ENCODE assay signal across 8 mouse cellular contexts in genomic region chr13:3729926-3730698, GRCm38 (mm10).
A peak's percentile ranks its signal among the peaks of the same experiment; 100 is the strongest.
DNase-seq lines count a peak whose midpoint lies in the region; ATAC-seq lines count a peak whose summit lies in the region.

No protein-coding gene starts in this region.

- DNase-seq in adipocyte (ENCODE audit: low spot score), result peak; percentile 77
- peak; percentile 65 for DNase-seq in mesoderm, embryonic 11.5 days (ENCODE audit: low read depth, low spot score)
- no peak for DNase-seq in spleen, postnatal 36 days (ENCODE audit: low spot score in 2 of 2)
- no peak for DNase-seq in gastrocnemius, adult 8-10 months (ENCODE audit: low spot score in 2 of 2)
- no peak for DNase-seq in layer of hippocampus, adult 9-11 months
- DNase-seq in layer of hippocampus, adult 18-20 months (ENCODE audit: low spot score in 2 of 2), result no peak

- no peaks in the 10 kb centered on the region for H3K27me3 ChIP-seq in forebrain, embryonic 12.5 days
- no peaks in the 10 kb centered on the region for H3K27me3 ChIP-seq in hindbrain, embryonic 16.5 days (replicated peaks; ENCODE audit: control insufficient read depth, insufficient read depth, low read length)

- no peak overlapping the region for H3K4me2 ChIP-seq in forebrain, embryonic 12.5 days
- no peak overlapping the region for H3K4me2 ChIP-seq in hindbrain, embryonic 16.5 days (ENCODE audit: low read length)

- no peaks in the 10 kb centered on the region for H3K36me3 ChIP-seq in forebrain, embryonic 12.5 days (replicated peaks)
- H3K36me3 ChIP-seq in hindbrain, embryonic 16.5 days (ENCODE audit: control insufficient read depth, insufficient read depth, low read length), result no peaks in the 10 kb centered on the region

- peak; percentile 85; the same call in 1 of the 2 replicates for ATAC-seq in forebrain, embryonic 12.5 days (ENCODE audit: low FRiP score)
- peak; percentile 81 for ATAC-seq in hindbrain, embryonic 16.5 days

- H3K4me3 ChIP-seq in forebrain, embryonic 12.5 days (replicated peaks), result no peak overlapping the region
- no peak overlapping the region for H3K4me3 ChIP-seq in hindbrain, embryonic 16.5 days (ENCODE audit: low read length)

- no peak overlapping the region for H3K9ac ChIP-seq in forebrain, embryonic 12.5 days
- no peak overlapping the region for H3K9ac ChIP-seq in hindbrain, embryonic 16.5 days (ENCODE audit: low read depth, low read length)

- H3K27ac ChIP-seq in forebrain, embryonic 12.5 days, result no peak overlapping the region
- H3K27ac ChIP-seq in hindbrain, embryonic 16.5 days (ENCODE audit: low read depth, low read length), result no peak overlapping the region

- whole genome bisulfite sequencing in forebrain, embryonic 12.5 days, result 6% methylated on average over 3 of the region's 3 CpGs
- 3% methylated on average over 3 of the region's 3 CpGs for WGBS in hindbrain, embryonic 16.5 days

- peaks cover 18% of the 10 kb centered on the region for H3K4me1 ChIP-seq in forebrain, embryonic 12.5 days
- peaks cover 6% of the 10 kb centered on the region; the same call in 1 of the 2 replicates for H3K4me1 ChIP-seq in hindbrain, embryonic 16.5 days (ENCODE audit: control insufficient read depth, insufficient read depth, low read depth, low read length)

- no peaks in the 10 kb centered on the region for H3K9me3 ChIP-seq in forebrain, embryonic 12.5 days
- no peaks in the 10 kb centered on the region for H3K9me3 ChIP-seq in hindbrain, embryonic 16.5 days (ENCODE audit: control insufficient read depth, low read length)

Comparison
In these comparisons a context has a peak if more than half of its experiments do, and no peak if none do; other contexts are left out.
1. DNase-seq: peak in adipocyte (single experiment) and mesoderm, embryonic 11.5 days (single experiment); none in spleen, postnatal 36 days (0 of 2), gastrocnemius, adult 8-10 months (0 of 2), layer of hippocampus, adult 9-11 months (single experiment) and layer of hippocampus, adult 18-20 months (0 of 2).